Mouse (Mus musculus) skeletal muscle tissue, adult 2 months (tissue): Measurements from ENCODE around the gene Tbx4.

Experiments used
- DNase-seq: peaks from one replicate; pipeline ENCODE4 v3.0.0-alpha.2; 2012; ENCODE audit warnings: low read depth, low spot score

The Tbx4 gene

GRCm38 (mm10) chr11:85900291-85900690, 14.1 kb downstream of the Tbx4 start:
- no peak for DNase-seq

- no peak for DNase-seq
Observed at GRCm38 (mm10) chr11:85909514-85909913, 23.3 kb downstream of the Tbx4 start.

- DNase-seq, result no peak
Observed at GRCm38 (mm10) chr11:85910133-85910532, 23.9 kb downstream of the Tbx4 start.

GRCm38 (mm10) chr11:85913506-85913905, 27.3 kb downstream of the Tbx4 start:
- peak; percentile 13 for DNase-seq

- DNase-seq, result no peak
Observed at GRCm38 (mm10) chr11:85917091-85917992, 31.1 kb downstream of the Tbx4 start.

- DNase-seq, result no peak
Observed at GRCm38 (mm10) chr11:85917993-85918325, 31.7 kb downstream of the Tbx4 start.

- no peak for DNase-seq
Observed at GRCm38 (mm10) chr11:85918388-85918940, 32.2 kb downstream of the Tbx4 start.

GRCm38 (mm10) chr11:85925294-85925743, 39.1 kb downstream of the Tbx4 start:
- DNase-seq, result no peak

GRCm38 (mm10) chr11:85926287-85926764, 40.1 kb downstream of the Tbx4 start:
- no peak for DNase-seq

- DNase-seq, result no peak
Observed at GRCm38 (mm10) chr11:85928106-85928505, 41.9 kb downstream of the Tbx4 start.

- DNase-seq, result no peak
Observed at GRCm38 (mm10) chr11:85929651-85930050, 43.4 kb downstream of the Tbx4 start.

- DNase-seq, result peak; percentile 39
Observed at GRCm38 (mm10) chr11:85941785-85942570, 55.8 kb downstream of the Tbx4 start.

- no peak for DNase-seq
Observed at GRCm38 (mm10) chr11:85948765-85949164, 62.5 kb downstream of the Tbx4 start.

- no peak for DNase-seq
Observed at GRCm38 (mm10) chr11:85949749-85950148, 63.5 kb downstream of the Tbx4 start.

GRCm38 (mm10) chr11:85952538-85952937, 66.3 kb downstream of the Tbx4 start:
- DNase-seq, result no peak

- DNase-seq, result no peak
Observed at GRCm38 (mm10) chr11:85955611-85956010, 69.4 kb downstream of the Tbx4 start.

- no peak for DNase-seq
Observed at GRCm38 (mm10) chr11:85956422-85956821, 70.2 kb downstream of the Tbx4 start.

- DNase-seq, result no peak
Observed at GRCm38 (mm10) chr11:85956950-85957778, 70.9 kb downstream of the Tbx4 start.

- no peak for DNase-seq
Observed at GRCm38 (mm10) chr11:85959837-85960236, 73.6 kb downstream of the Tbx4 start.

- DNase-seq, result no peak
Observed at GRCm38 (mm10) chr11:85960273-85960672, 74.1 kb downstream of the Tbx4 start.

- DNase-seq, result no peak
Observed at GRCm38 (mm10) chr11:85961498-85961897, 75.3 kb downstream of the Tbx4 start.
